Mouse (Mus musculus) B cell, adult 2 months (primary cell): ENCODE measurements around the gene Acp7.
"Not testable (repeated sequence)": the region's sequence is repeated elsewhere in the genome, so short reads cannot be mapped to it uniquely, and the experiment has no call there.

Experiments used
- DNase-seq, 2 experiments: peaks; one replicate each; pipeline ENCODE4 v3.0.0; 2022

Gene Acp7

GRCm38 (mm10) chr7:28631073-28631472, at the start of gene Acp7:
Gene Acp7, minus strand, starts transcription at chr7:28631332.
- DNase-seq, result no peak

GRCm38 (mm10) chr7:28677624-28678023, 46.5 kb upstream of the Acp7 start:
- DNase-seq, result no peak

GRCm38 (mm10) chr7:28676811-28677541, 45.8 kb upstream of the Acp7 start:
- no peak for DNase-seq

DNA sequence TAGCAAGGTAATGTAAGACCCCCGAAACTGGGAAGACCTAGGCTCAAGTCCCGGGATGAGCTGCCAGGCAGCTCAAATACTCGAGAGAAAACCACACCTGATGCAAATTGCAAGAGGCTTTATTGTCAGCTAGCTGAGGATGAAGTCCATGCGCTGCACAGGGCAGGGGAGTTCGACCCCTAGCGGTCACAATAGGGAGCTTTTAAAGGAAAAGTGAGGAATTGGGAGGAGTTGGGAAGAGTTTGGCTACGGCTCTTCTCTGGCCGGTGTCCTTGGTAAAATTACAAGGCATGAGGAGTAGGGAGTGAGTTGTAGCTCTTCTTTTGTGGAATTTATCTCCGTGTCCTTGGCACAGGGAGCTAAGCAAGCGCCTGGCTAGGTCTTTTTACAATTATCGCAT, 44.6 kb upstream of the Acp7 start:
- DNase-seq, result peak in 1 of 2 experiments; percentile 9

DNA sequence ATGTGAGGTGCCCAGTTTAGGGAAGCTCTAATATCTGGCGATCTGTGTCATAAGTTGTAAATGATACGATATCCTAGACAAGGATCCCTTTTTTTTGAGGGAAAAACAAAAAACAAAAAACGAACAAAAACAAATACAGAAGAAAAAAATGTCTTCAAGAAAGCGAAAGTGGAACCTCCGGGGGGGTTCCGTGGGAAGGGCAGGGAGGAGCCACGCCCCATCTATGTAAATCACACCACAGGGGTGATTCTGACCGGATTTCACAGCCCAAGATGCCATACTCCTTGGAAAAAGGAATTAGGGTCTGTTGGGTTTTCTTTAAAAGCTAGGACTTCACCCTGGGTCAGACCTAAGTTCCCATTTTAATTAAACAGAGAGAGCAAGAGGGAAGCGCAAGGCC, 43.9 kb upstream of the Acp7 start:
- DNase-seq, result peak; percentile 16 to 20

- not testable (repeated sequence) for DNase-seq
Observed at GRCm38 (mm10) chr7:28672786-28673185, 41.7 kb upstream of the Acp7 start.

DNA sequence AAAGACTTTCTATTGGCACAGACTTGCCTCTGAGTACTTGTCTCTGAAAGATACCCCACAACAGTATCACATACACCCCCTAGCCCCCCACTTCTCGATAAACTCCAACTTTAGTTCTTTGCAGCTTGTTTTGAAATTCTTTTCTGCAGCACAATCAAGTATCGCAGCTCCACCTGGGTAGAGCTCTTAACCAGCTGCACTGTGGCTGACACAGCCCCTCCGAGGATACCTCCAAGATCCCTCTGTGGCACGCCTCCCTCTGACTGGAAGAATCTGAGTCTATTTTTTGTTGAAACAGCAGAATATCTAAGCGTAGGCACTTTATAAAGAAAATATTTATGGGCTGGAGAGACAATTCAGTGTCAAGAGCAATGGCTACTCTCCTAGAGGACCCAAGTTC, 41.1 kb upstream of the Acp7 start:
- no peak for DNase-seq

GRCm38 (mm10) chr7:28671172-28671571, 40.0 kb upstream of the Acp7 start:
- no peak for DNase-seq

DNA sequence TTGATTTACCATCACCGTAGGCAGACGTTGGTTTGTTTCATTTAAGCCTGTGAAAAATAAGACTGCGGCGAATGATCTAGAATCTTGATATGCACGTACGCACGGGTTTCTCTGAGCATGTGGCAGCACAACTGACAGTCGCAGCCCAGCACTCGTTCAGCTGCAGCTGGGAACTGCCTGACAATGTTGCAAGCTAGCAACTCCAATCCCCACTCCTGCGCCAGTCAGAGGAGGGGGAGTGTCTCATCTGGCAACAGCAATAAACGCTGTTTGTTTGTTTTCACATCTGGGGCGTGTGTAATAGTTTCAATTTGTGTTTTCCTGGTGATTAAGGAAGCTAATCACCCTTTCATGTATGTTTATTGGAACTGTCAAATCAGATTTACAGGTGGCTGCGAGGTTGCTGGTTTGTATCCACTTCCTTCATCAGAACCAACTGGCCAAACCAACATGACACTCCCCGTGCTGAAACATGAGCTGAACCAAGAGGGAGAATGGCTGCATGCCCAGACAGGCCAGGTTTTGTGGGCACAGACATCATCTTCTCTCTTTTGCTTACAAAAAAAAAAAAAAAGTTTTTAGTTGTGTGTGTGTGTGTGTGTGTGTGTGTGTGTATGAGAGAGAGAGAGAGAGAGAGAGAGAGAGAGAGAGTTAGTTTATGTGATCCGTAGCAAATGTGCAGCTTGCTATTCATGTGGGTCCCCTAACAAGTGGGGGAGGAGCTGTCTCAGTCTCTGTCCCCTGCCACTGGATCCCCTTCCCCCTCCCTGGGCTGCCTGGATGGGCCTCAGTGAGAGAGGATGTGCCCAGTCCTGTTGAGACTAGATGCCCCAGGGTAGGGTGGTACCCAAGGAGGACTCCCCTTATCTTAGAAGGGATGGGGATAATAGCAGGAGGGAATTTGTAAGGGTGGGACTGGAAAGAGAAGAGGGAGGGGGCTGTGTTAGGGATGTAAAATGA, 34.8 kb upstream of the Acp7 start:
- no peak for DNase-seq

- no peak for DNase-seq
Observed at GRCm38 (mm10) chr7:28656430-28656829, 25.3 kb upstream of the Acp7 start.

- DNase-seq, result peak in 1 of 2 experiments; percentile 13
Observed at GRCm38 (mm10) chr7:28651157-28651556, 20.0 kb upstream of the Acp7 start.

DNA sequence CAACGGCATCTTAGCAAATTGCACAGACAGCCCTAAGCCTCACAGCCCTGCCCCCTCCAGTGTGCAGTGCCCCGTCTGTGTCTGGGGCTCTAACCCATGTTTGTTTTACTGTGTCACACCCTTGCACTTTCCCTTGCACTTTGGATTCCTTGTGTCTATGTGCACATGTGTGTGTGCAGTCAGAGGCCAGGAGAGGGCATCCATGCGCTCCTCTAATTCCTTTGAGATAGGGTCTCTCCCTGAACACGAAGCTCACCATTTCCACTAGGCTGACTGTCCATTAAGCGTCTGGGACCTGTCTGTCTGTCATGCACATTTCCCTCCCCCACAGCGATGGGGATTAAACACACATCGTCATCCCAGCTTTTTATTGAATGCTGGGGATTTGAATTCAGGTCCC, 15.9 kb upstream of the Acp7 start:
- no peak for DNase-seq

- DNase-seq, result no peak
Observed at GRCm38 (mm10) chr7:28645947-28646475, 14.9 kb upstream of the Acp7 start.

- no peak for DNase-seq
Observed at GRCm38 (mm10) chr7:28645366-28645765, 14.2 kb upstream of the Acp7 start.

GRCm38 (mm10) chr7:28641546-28641945, 10.4 kb upstream of the Acp7 start:
- no peak for DNase-seq

DNA sequence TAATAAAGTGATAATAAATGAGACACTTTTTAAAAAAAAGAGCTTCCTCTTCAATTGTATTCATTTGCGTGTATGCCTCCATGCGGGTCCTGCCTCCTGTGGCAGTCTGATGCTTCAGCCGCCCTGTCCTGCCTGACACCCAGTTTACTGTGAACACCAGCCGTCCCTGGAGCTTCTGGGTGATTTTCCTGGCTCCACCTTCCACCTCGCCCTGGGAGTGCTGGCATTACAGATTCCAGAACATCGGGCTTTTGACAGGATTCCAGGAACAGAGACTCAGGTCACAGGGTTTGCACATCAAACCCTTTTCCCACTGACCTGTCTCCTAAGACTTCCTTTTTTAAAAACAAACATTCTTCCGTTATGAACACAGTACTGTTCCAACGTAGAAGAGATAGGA, 6.4 kb upstream of the Acp7 start:
- no peak for DNase-seq

DNA sequence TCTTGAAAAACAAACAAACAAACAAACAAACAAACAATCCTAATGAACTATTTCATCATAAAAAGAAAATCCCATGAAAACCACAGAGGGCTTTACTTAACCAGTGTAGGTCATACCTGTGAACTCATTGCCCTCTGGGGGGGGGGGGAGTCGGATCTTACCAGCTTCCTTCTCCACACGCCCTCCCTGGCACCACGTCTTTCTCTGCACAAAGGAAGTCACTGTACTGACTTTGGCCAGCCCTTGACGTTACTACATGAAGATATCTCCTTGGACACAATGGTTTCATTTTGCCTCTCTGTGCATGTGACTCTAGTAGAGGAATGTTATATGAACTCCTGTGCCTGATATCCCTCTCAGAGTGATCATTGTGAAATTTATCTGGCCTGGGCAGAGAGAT, 3.0 kb upstream of the Acp7 start:
- DNase-seq, result no peak

DNA sequence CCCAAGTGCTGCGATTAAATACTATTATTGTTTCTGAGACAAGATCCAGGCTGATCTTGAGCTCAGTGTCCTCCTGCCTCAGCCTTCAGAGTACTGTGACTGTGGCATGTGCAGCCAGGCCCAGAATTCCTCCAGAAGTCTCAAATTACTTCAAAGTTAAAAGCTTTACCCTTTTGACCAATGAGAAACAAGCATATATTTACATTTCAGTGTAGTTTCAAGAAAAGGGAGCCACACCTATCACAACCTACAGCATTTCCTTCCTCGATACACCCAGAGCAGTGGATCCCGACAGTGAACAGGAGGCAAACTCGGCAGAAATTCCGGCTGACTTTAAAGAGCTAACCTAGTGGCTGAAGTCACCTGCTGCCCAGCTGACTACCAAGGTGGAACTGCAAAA, 6.3 kb downstream of the Acp7 start:
- DNase-seq, result no peak

DNA sequence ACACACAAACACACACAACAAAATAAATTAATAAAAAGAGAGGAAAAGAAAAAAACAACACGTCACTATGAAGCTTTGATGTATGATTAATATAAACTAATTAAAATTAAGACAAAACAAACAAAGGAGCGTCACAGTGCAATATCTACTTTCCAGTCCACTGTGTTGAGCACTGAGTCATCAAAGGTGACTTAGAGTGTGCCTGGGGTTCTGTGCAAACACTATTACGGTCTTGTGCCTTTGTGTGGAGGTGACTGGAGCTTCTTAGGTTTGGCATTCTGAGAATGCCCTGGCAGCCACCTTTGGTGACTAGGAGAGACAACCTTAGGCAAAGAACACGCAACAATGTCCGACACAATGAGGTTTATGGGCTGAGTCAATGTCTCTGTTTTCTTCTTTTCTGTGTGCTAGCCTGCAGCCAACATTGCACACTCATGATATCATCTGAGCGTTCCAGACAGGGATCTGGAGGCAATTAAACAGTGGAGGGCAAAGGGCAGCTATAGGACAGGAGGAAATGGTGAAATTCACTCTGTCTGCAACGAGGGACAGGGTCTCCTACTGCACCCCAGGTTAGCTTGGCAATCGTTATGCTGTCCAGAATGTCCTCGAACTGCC, 11.9 kb downstream of the Acp7 start:
- no peak for DNase-seq

DNA sequence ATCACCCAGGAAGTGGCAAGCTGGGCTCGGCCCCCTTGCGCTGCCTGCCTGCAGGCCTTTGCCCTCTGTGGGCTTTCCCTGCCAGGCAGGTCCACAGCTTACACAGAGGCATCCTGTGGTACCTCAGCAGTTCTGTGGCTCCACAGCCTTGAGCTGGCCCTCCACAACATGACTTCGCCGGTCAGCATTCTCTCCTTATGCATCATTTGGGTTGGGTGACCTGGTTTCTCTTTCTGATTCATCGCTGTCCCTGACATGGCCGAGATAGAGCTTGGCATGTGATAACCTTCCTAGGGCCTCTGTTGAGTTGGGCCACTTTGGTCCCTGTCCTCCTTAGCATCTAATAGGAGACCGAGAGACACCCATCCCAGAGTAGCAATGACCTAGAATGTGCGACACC, 25.2 kb downstream of the Acp7 start:
- DNase-seq, result no peak

GRCm38 (mm10) chr7:28603788-28604187, 27.3 kb downstream of the Acp7 start:
- DNase-seq, result not testable (repeated sequence)

DNA sequence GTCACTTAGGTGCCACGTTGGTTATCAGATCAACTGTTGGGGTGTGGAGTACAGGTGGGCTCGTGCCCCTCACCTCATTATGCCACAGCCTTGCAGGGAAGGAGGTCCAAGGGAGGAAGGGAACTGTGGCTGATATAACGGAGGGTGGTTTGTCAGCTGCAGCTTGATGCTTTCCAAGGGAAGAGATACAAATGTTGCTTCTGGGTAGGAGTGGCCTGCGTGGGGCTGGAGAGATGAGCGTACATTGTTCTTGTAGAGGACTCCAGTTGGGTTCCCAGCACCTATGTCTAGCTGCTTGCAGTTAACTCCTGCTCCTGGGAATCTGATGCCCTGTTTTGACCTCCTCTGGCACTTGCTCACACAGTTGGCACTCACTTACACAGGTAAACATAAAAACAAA, 28.0 kb downstream of the Acp7 start:
- DNase-seq, result no peak

DNA sequence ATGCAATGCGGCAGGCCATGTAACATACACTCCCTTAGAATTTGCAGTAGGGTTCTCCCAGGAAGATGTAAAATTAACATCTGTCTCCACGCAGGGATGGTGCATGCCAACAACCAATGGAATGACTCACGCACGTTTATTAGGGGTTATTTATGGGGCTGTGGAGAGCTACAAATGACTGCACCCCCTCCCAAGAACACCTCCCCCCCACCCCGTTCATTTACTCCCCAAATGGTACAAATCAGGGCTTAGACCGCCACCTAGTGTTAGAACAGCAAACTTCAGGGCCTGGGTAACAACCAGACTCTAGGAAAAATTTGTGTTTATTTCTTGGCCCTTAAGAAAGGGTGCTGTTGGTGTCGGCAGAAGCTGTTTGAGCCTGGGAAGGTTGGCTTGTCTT, 29.5 kb downstream of the Acp7 start:
- peak; percentile 76 to 77 for DNase-seq
